Comparison of ENCODE assay signal across 8 mouse cellular contexts in genomic region chr10:38965857-38966256, GRCm38 (mm10). TPM values are rescaled to one million over a fixed set of nuclear protein-coding genes. Genes with fewer than 3 reads are reported as not detected.
DNase-seq lines count a peak whose midpoint lies in the region; ATAC-seq and TF ChIP-seq lines count a peak whose summit lies in the region.

No protein-coding gene starts in this region.

- no peaks in the 10 kb centered on the region for H3K4me1 ChIP-seq in spleen, adult 2 months (ENCODE audit: control insufficient read depth, insufficient read depth, insufficient read length)
- no peaks in the 10 kb centered on the region for H3K4me1 ChIP-seq in liver, embryonic 13.5 days (replicated peaks)
- peaks cover 15% of the 10 kb centered on the region for H3K4me1 ChIP-seq in neural tube, embryonic 15.5 days

- TF ChIP-seq POLR2A in spleen, adult 2 months (IDR thresholded peaks at IDR 0.05; ENCODE audit: low read depth, low read length) = no peak

- H3K9me3 ChIP-seq in liver, embryonic 13.5 days (replicated peaks) = no peaks in the 10 kb centered on the region
- H3K9me3 ChIP-seq in neural tube, embryonic 15.5 days (replicated peaks) = no peaks in the 10 kb centered on the region

- H3K27me3 ChIP-seq in spleen, adult 2 months (ENCODE audit: control insufficient read depth, insufficient read depth, low read length) = 0 out of 2 replicates have a peak, but pooled peaks cover 2% of the 10 kb centered on the region
- peaks cover 10% of the 10 kb centered on the region for H3K27me3 ChIP-seq in liver, embryonic 13.5 days
- no peaks in the 10 kb centered on the region for H3K27me3 ChIP-seq in neural tube, embryonic 15.5 days (replicated peaks)

- H3K4me3 ChIP-seq in spleen, adult 2 months (ENCODE audit: extremely low read depth, insufficient read depth, insufficient read length) = peak overlapping the region; percentile 8; the same call in 1 of the 2 replicates
- H3K4me3 ChIP-seq in liver, embryonic 13.5 days (replicated peaks) = peak overlapping the region; percentile 37
- H3K4me3 ChIP-seq in neural tube, embryonic 15.5 days (replicated peaks) = peak overlapping the region; percentile 45

- H3K9ac ChIP-seq in liver, embryonic 13.5 days = 0 out of 2 replicates have a peak overlapping the region, but pooled peaks have one; percentile 0
- peak overlapping the region; percentile 48 for H3K9ac ChIP-seq in neural tube, embryonic 15.5 days (replicated peaks)

- DNase-seq in CD4-positive, CD25-positive, alpha-beta regulatory T cell, adult 2 months (ENCODE audit: low read depth, low spot score) = peak; percentile 5
- DNase-seq in spleen, adult 2 months (ENCODE audit: low read depth in 1 of 2, low spot score in 2 of 2) = no peak
- DNase-seq in spleen, adult 12 weeks (ENCODE audit: low spot score) = no peak
- no peak for DNase-seq in liver, embryonic 13.5 days
- no peak for DNase-seq in spleen, adult 18-20 months

- no peak overlapping the region for H3K27ac ChIP-seq in spleen, adult 2 months (ENCODE audit: insufficient read depth, low read length)
- no peak overlapping the region for H3K27ac ChIP-seq in liver, embryonic 13.5 days
- peak overlapping the region; percentile 68 for H3K27ac ChIP-seq in neural tube, embryonic 15.5 days (replicated peaks)

- ATAC-seq in CD4-positive, CD25-positive, alpha-beta regulatory T cell, adult 4 months = no peak
- peak; percentile 61 to 71 for ATAC-seq in hematopoietic stem cell, adult 5-6 weeks (replicated peaks in 1 of 2; ENCODE audit: insufficient read depth in 1 of 2, low FRiP score in 2 of 2, low TSS enrichment in 1 of 2, low read depth in 1 of 2, poor library complexity in 2 of 2, severe bottlenecking in 2 of 2)
- no peak for ATAC-seq in liver, embryonic 13.5 days (ENCODE audit: low read depth)
- peak; percentile 57 for ATAC-seq in neural tube, embryonic 15.5 days (ENCODE audit: low FRiP score)

- no peaks in the 10 kb centered on the region for H3K36me3 ChIP-seq in spleen, adult 2 months (ENCODE audit: control insufficient read depth, insufficient read depth, low read length)
- H3K36me3 ChIP-seq in liver, embryonic 13.5 days = no peaks in the 10 kb centered on the region
- H3K36me3 ChIP-seq in neural tube, embryonic 15.5 days = no peaks in the 10 kb centered on the region

- no peak for TF ChIP-seq CTCF in spleen, adult 2 months (IDR thresholded peaks at IDR 0.05; ENCODE audit: extremely low read depth, insufficient read depth, insufficient read length, insufficient replicate concordance)

- WGBS in spleen, adult 2 months = 8% methylated on average over 14 of the region's 14 CpGs
- 2% methylated on average over 14 of the region's 14 CpGs for WGBS in liver, embryonic 13.5 days (ENCODE audit: insufficient replicate concordance)
- 4% methylated on average over 14 of the region's 14 CpGs for WGBS in neural tube, embryonic 15.5 days

- H3K4me2 ChIP-seq in liver, embryonic 13.5 days = peak overlapping the region; percentile 56
- H3K4me2 ChIP-seq in neural tube, embryonic 15.5 days = peak overlapping the region; percentile 78

RNA-seq across cellular contexts. Expression of gene Lama4, which starts 0.5 kb away (rescaled TPM):
- polyA plus RNA-seq in CD4-positive, CD25-positive, alpha-beta regulatory T cell, adult 4 months (2017; shearing (Covaris generic)) = under 1 TPM in 1 of 2 experiments, not detected in 1; 0.16 TPM
- 1.7 and 1.9 TPM in 2 replicates for polyA plus RNA-seq in spleen, adult 2 months (2012; rRNA removed)
- total RNA-seq in hematopoietic stem cell, adult 5-6 weeks (2017) = 0.13 and 0.74 TPM in 2 replicates
- polyA plus RNA-seq in liver, embryonic 13.5 days (2015; fragmentation: Nextera tagmentation; extraction: Ambion mirVana) = 1.4 and 1.7 TPM in 2 replicates
- 22.3 and 31.5 TPM in 2 replicates for polyA plus RNA-seq in neural tube, embryonic 15.5 days (2015; fragmentation: Nextera tagmentation; extraction: Ambion mirVana)

Comparison
In these comparisons a context has a peak if more than half of its experiments do, and no peak if none do; other contexts are left out.
1. ATAC-seq: peak in hematopoietic stem cell, adult 5-6 weeks (2 of 2) and neural tube, embryonic 15.5 days (single experiment); none in CD4-positive, CD25-positive, alpha-beta regulatory T cell, adult 4 months (single experiment) and liver, embryonic 13.5 days (single experiment).
2. Peak in every context shown above with its lines, with median percentiles within 50 percentile points of each other: H3K4me3 ChIP-seq.